Mouse (Mus musculus) megakaryocyte, embryonic 14.5 days (primary cell): ENCODE results near the gene Xpr1.

Source experiments
- FLI1 ChIP-seq: IDR thresholded peaks from 2 replicates; pipeline ENCODE4 v1.6.1; 2012; ENCODE audit warnings: low read length, inconsistent platforms, mixed read lengths
- GATA1 ChIP-seq: IDR thresholded peaks from 3 replicates; pipeline ENCODE4 v1.6.1; 2012; ENCODE audit warnings: mixed read lengths, low read length, inconsistent platforms, borderline replicate concordance

DNA sequence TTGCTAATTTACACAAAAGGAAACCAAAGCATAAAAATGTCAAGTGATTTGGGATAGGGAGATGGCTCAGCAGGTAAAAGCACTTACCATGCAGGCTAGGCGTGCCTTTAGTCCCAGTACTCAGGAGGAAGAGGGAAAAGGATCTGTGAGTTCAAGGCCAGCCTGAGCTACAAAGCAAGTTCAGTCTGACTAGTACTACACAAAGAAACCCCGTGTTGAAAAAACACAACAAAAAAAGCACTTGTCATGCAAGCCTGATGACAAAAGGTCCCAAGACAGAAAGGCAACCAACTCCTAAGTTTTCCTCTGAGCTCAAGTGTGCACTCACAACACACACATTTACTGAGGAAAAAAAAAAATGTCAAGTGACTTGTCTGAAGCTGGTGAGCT lies 8.6 kb downstream of the Xpr1 start:
- TF ChIP-seq GATA1 (no peak), FLI1 (no peak)
